Mouse (Mus musculus) megakaryocyte, embryonic 14.5 days (primary cell): Measurements from ENCODE around the gene Fermt2. TPM values are rescaled to one million over a fixed set of nuclear protein-coding genes. Genes with fewer than 3 reads are reported as not detected.

ENCODE experiments used
- H3K27me3 ChIP-seq: replicated peaks from 2 replicates; pipeline ENCODE3; 2012; ENCODE audit warnings: inconsistent platforms
- H3K36me3 ChIP-seq: replicated peaks from 2 replicates; pipeline ENCODE3; 2012; ENCODE audit warnings: low read length, inconsistent platforms, mixed read lengths
- H3K4me1 ChIP-seq: 2 replicates; pipeline ENCODE4 v1.6.1; 2012; ENCODE audit warnings: inconsistent platforms
- H3K4me3 ChIP-seq: replicated peaks from 2 replicates; pipeline ENCODE3; 2012; ENCODE audit warnings: moderate library complexity, mild to moderate bottlenecking, inconsistent platforms
- H3K9me3 ChIP-seq: 2 replicates; pipeline ENCODE4 v1.6.1; 2012; ENCODE audit warnings: inconsistent platforms
- FLI1 ChIP-seq: IDR thresholded peaks from 2 replicates; pipeline ENCODE4 v1.6.1; 2012; ENCODE audit warnings: low read length, inconsistent platforms, mixed read lengths
- GATA1 ChIP-seq: IDR thresholded peaks from 3 replicates; pipeline ENCODE4 v1.6.1; 2012; ENCODE audit warnings: mixed read lengths, low read length, inconsistent platforms, borderline replicate concordance
- polyA plus RNA-seq: library from polyadenylated mRNA; stranded (reverse); fragments of >175 nt; gene quantifications from 2 replicates; pipeline ENCODE4 v1.2.3, GENCODE M21; 2012; ENCODE audit warnings: low replicate concordance; ENCODE audit not compliant: insufficient read depth

Gene Fermt2
- polyA plus RNA-seq, 1 experiment, result not detected

DNA sequence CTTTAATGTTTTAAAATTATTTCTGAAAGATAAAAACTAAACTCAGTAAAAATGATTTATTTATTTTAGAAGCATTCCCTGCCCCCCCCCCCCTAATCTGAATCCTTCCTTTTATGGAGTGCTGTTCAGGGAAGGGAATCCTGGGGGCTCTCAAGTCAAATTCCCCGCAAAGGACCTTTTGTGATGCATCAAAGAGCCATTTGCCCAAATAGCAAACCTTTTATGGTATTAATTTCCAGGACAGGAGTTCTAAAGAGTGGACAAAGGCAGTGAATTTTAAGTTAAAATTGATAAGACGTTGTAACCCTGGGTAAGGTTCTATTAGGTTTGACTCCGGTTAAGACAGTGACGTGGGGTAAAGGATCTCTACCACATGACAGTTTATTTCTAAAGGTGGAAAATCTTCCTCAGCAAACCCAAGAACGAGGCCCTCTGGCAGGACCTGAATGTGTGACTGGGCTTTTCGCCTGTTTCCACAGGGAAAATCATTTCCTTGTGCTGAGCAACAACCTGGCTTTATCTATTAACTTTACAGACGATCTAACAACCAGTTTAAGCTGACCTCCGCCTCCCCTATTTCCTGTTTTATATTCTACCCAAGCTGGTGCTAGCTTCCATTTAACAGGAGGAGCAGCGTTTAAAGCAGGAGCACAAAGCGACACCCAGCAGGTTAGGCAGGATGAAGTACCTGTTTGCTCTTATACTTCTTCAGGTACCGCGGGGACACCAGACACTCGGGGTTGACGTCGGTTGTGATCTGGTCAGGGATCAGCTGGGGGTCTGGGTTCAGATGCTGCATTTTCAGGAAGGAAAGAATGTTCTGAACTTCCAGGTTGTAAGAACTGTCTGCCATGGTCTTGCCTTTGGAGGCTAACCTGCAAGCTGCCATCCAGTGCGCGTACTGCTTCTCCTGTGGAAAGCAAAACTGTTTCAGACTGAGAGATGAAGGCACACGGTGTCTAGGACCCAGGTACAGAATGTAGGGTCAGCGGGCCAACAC, 65.6 kb downstream of the Fermt2 start:
- Histone ChIP-seq H3K36me3 (no peaks in the 10 kb centered on the region), H3K27me3 (peaks cover 7% of the 10 kb centered on the region)
- TF ChIP-seq GATA1 (no peak), FLI1 (no peak)

DNA sequence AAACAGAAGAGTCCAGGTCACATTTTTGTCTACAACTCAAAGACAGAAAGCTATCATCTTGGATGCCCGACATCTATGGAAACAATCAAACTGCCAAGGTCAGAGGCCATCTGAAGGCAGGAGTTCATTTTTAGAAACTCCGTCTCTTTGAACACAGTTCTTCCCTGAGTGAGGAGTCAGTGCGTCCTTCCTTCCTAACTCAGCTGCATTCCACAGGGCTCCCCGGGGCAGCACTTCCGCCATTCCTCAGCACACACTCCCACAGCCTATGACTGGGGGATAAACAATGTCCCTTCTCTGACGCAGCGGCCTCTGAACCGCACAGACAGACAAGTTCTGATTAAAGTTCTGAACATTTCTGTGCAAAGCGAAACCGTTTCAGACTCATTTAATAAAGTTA, 66.3 kb downstream of the Fermt2 start:
- H3K27me3 ChIP-seq, result peaks cover 7% of the 10 kb centered on the region
- no peaks in the 10 kb centered on the region for H3K36me3 ChIP-seq
- H3K4me3 ChIP-seq, result no peak overlapping the region
- TF ChIP-seq FLI1, result no peak
- no peak for TF ChIP-seq GATA1
- no peaks in the 10 kb centered on the region for H3K4me1 ChIP-seq
- H3K9me3 ChIP-seq, result peaks cover 5% of the 10 kb centered on the region; the same call in 1 of the 2 replicates

More for the DNA sequence above, 65.6 kb downstream of the Fermt2 start:
- H3K4me3 ChIP-seq, result no peak overlapping the region
- H3K9me3 ChIP-seq, result peaks cover 10% of the 10 kb centered on the region
- no peaks in the 10 kb centered on the region for H3K4me1 ChIP-seq

DNA sequence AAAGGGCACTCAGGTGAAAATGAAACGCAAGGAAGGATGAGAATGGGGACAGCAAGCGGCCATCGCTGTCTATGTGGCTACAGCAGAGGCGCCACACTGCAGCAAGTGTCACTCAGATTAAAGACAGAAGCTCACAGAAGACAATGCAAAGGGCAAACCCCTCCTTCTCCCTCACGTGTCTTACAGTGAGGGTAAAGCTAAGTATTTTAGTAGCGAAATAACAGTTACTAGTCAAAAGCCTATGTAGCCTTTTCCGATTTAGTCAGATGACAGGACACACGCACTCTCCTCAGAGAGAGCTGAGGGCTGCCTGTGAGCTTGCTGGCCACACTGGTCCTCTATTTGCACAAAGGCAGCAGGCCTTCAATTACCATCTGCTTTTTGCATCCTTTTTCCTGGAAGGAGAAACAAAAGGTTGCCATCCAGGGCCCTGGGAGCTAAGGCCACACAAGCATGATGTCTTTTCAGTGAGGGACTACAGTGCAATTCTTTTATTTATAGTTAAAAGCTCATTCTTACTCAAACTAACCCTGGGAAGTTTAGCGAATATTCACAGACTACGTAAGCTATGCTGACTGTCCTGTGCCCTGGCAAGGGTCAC, 66.9 kb downstream of the Fermt2 start:
- no peak for TF ChIP-seq FLI1
- no peak for TF ChIP-seq GATA1
- H3K4me1 ChIP-seq, result no peaks in the 10 kb centered on the region
- H3K27me3 ChIP-seq, result peaks cover 10% of the 10 kb centered on the region
- peaks cover 5% of the 10 kb centered on the region; the same call in 1 of the 2 replicates for H3K9me3 ChIP-seq
- no peak overlapping the region for H3K4me3 ChIP-seq
- H3K36me3 ChIP-seq, result no peaks in the 10 kb centered on the region

DNA sequence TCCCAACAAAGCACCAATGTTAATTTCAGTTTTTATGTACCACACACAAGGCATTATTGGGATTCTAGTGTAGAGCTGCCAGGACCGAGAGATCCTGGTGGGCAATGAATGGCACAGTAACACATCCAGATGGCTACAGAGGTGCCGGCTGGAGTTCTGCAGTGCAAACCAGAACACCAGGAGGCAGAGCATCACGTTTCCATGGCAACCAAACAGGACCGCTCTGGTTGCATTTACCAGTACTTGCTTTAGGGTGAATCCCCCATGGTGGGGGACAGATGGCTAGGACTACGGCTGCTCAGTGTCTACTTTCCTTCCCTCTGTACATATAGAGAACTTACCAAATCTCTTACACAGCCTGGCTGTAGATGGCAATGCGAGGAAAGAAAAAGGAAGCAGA, 67.5 kb downstream of the Fermt2 start:
- peaks cover 7% of the 10 kb centered on the region for H3K27me3 ChIP-seq
- TF ChIP-seq GATA1, result no peak
- TF ChIP-seq FLI1, result no peak

DNA sequence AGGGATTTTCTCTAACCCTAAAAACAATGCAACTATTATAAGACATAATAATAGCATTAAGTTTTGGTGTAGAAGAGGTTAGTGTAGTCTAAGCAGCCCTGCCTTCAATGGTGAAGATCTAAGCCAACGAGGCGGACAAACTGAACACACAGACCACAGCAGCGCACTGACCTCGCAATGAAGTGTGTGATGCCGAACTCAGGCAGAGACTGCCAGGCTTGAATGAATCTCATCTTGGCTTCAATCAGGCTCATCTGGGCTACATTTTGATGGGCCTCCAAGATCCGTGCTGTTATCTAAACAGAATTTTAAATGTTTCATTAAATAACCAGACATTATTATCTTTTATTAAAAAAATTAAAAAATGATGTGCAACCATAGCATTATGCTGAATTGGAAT, 68.0 kb downstream of the Fermt2 start:
- H3K4me1 ChIP-seq, result no peaks in the 10 kb centered on the region

More for the DNA sequence above, 67.5 kb downstream of the Fermt2 start:
- H3K9me3 ChIP-seq, result peaks cover under 1% of the 10 kb centered on the region; the same call in 1 of the 2 replicates
- no peaks in the 10 kb centered on the region for H3K4me1 ChIP-seq
- no peak overlapping the region for H3K4me3 ChIP-seq
- H3K36me3 ChIP-seq, result no peaks in the 10 kb centered on the region

DNA sequence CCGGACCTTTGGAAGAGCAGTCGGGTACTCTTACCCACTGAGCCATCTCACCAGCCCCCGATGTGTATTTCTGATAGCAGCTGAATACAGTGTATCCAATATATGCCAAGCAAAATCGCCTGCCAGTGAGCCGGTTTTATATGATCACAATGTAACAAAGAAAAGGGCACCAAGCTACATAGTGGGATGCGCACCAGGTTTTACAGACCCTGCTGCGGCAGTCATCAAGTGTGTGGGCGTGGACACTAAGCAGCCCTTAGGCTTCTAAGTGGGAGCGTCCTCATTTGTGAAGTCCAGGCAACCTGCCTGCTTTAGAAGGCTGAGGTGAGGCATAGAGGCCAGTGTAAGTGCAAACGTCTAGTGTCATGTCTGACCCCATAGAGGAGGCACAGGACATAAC, 69.4 kb downstream of the Fermt2 start:
- H3K4me1 ChIP-seq, result no peaks in the 10 kb centered on the region
- peaks cover 9% of the 10 kb centered on the region for H3K27me3 ChIP-seq
- TF ChIP-seq FLI1 (no peak), GATA1 (no peak)
- no peak overlapping the region for H3K4me3 ChIP-seq
- no peaks in the 10 kb centered on the region for H3K36me3 ChIP-seq
- H3K9me3 ChIP-seq, result no peaks in the 10 kb centered on the region

More for the DNA sequence above, 68.0 kb downstream of the Fermt2 start:
- H3K4me3 ChIP-seq, result no peak overlapping the region
- TF ChIP-seq FLI1, result no peak
- TF ChIP-seq GATA1, result no peak
- H3K36me3 ChIP-seq, result no peaks in the 10 kb centered on the region
- H3K27me3 ChIP-seq, result peaks cover 7% of the 10 kb centered on the region
- no peaks in the 10 kb centered on the region for H3K9me3 ChIP-seq

DNA sequence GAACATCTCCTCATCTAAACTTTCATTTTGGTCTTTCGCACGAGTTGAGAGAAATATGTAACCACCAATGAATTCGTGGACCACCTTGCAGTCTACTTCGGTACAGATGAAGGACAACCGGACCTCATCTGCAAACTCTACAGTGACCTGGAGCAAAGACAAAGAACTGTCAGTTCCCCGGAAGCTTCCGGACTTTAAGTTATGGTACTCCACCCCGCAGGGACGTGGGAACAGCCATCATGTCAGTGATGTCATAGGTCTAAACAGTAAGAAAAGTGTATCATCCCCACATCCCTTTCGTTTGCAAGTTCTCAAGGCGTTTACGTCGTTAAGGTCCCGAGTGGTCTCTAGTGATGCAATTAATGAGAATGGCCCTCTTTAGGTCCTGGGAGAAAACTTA, 70.0 kb downstream of the Fermt2 start:
- TF ChIP-seq FLI1, result no peak
- TF ChIP-seq GATA1, result no peak
- Histone ChIP-seq H3K9me3 (no peaks in the 10 kb centered on the region), H3K36me3 (no peaks in the 10 kb centered on the region), H3K27me3 (peaks cover 12% of the 10 kb centered on the region), H3K4me1 (no peaks in the 10 kb centered on the region), H3K4me3 (no peak overlapping the region)

DNA sequence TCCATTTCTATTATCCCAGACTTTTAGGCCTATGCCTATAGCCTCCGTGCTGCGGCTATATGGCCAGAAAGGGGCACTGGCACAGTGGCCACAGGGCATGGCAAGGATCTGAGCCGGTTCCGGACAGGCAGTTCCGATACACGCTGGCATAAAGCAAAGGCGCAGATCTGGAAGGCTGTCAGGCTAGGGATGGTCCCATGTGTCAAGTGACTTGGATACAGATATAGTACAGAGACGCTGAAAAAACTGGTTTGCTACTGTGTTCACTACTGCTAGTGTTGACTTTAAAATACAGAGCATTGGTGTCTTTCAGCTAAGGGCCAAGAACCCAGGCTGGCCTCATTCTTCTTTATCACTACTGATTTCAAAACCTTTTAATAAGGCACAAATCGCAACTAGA, 72.9 kb downstream of the Fermt2 start:
- no peak overlapping the region for H3K4me3 ChIP-seq
- no peaks in the 10 kb centered on the region for H3K9me3 ChIP-seq

DNA sequence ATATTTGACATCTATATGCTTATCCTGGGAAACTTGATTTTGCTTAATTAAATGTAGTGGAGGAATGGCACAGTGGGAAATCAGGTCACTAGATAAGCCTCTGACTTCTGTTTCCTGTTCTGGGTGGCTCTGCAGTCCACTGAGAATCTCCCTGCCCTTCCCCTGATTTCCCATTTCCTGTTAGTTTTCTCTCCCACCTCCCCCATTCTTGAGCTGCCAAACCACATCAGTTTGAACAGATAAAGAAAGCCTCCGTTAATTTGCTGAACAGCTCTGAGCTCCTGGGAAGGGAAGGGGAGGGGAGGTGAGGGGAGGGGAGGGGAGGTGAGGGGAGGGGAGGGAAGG, 73.4 kb downstream of the Fermt2 start:
- Histone ChIP-seq H3K27me3 (peaks cover 30% of the 10 kb centered on the region), H3K4me3 (no peak overlapping the region), H3K9me3 (no peaks in the 10 kb centered on the region), H3K36me3 (no peaks in the 10 kb centered on the region), H3K4me1 (no peaks in the 10 kb centered on the region)
- no peak for TF ChIP-seq GATA1

More for the DNA sequence above, 72.9 kb downstream of the Fermt2 start:
- H3K36me3 ChIP-seq, result no peaks in the 10 kb centered on the region
- H3K4me1 ChIP-seq, result no peaks in the 10 kb centered on the region
- TF ChIP-seq FLI1, result no peak
- TF ChIP-seq GATA1, result no peak
- peaks cover 27% of the 10 kb centered on the region for H3K27me3 ChIP-seq
